Mouse (Mus musculus) ES-Bruce4 (cell line): ENCODE measurements around the gene Gm10190. TPM values are rescaled to one million over a fixed set of nuclear protein-coding genes. Genes with fewer than 3 reads are reported as not detected.
A peak's percentile ranks its signal among the peaks of the same experiment; 100 is the strongest.

Source experiments
- H3K27ac ChIP-seq: 2 replicates; pipeline ENCODE4 v1.5.1; 2012; ENCODE audit warnings: low read length, inconsistent platforms; ENCODE audit not compliant: insufficient read depth
- H3K27me3 ChIP-seq: 2 replicates; pipeline ENCODE4 v1.6.1; 2012; ENCODE audit warnings: mild to moderate bottlenecking, low read length, inconsistent platforms; ENCODE audit not compliant: control insufficient read depth, poor library complexity, insufficient read depth, severe bottlenecking
- H3K36me3 ChIP-seq: 2 replicates; pipeline ENCODE4 v1.6.1; 2012; ENCODE audit warnings: inconsistent platforms, mild to moderate bottlenecking, low read length, moderate library complexity; ENCODE audit not compliant: control insufficient read depth, poor library complexity, insufficient read depth, severe bottlenecking
- H3K4me1 ChIP-seq: one replicate; pipeline ENCODE4 v1.8.1; 2011; ENCODE audit warnings: low read length; ENCODE audit not compliant: control insufficient read depth, insufficient read depth
- H3K4me3 ChIP-seq: 2 replicates; pipeline ENCODE4 v1.5.1; 2011; ENCODE audit warnings: low read depth, mild to moderate bottlenecking, low read length
- H3K9ac ChIP-seq: 2 replicates; pipeline ENCODE4 v1.6.1; 2012; ENCODE audit warnings: low read depth, mild to moderate bottlenecking, inconsistent platforms; ENCODE audit not compliant: poor library complexity, severe bottlenecking
- H3K9me3 ChIP-seq: replicated peaks from 2 replicates; pipeline ENCODE4 v1.6.1; 2012; ENCODE audit warnings: mild to moderate bottlenecking, low read length, inconsistent platforms; ENCODE audit not compliant: control insufficient read depth, poor library complexity, insufficient read depth, severe bottlenecking
- CTCF ChIP-seq: IDR thresholded peaks from one replicate; pipeline ENCODE4 v1.8.1; 2011; ENCODE audit warnings: low read depth, low read length
- EP300 ChIP-seq: IDR thresholded peaks from 2 replicates; pipeline ENCODE4 v1.6.1; 2011; ENCODE audit warnings: low read depth, low read length; ENCODE audit not compliant: insufficient read depth
- POLR2A ChIP-seq: IDR thresholded peaks from one replicate; pipeline ENCODE4 v1.8.1; 2011; ENCODE audit warnings: low read length; ENCODE audit not compliant: insufficient read depth
- polyA plus RNA-seq: library from polyadenylated mRNA; stranded (reverse); fragments of >200 nt; gene quantifications from 2 replicates; pipeline ENCODE4 v1.2.4, GENCODE M21; 2011; ENCODE audit warnings: low read depth; ENCODE audit not compliant: missing spikeins, insufficient read depth, insufficient read length

Gm10190 gene
- polyA plus RNA-seq, 1 experiment: not detected

- no peak overlapping the region for H3K4me3 ChIP-seq
- no peak overlapping the region for H3K27ac ChIP-seq
- no peaks in the 10 kb centered on the region for H3K9me3 ChIP-seq
- H3K4me1 ChIP-seq: no peaks in the 10 kb centered on the region
- no peak overlapping the region for H3K9ac ChIP-seq
- peaks cover 2% of the 10 kb centered on the region; the same call in 1 of the 2 replicates for H3K27me3 ChIP-seq
- H3K36me3 ChIP-seq: no peaks in the 10 kb centered on the region
- TF ChIP-seq EP300 (no peak), POLR2A (no peak), CTCF (no peak)
Measured at GRCm38 (mm10) chr17:80367276-80367675, 6.1 kb downstream of the Gm10190 start.

GRCm38 (mm10) chr17:80360245-80360644, 13.1 kb downstream of the Gm10190 start:
- peaks cover 2% of the 10 kb centered on the region for H3K27me3 ChIP-seq
- H3K9ac ChIP-seq: no peak overlapping the region
- H3K9me3 ChIP-seq: no peaks in the 10 kb centered on the region
- no peak for TF ChIP-seq POLR2A
- no peak for TF ChIP-seq CTCF
- TF ChIP-seq EP300: no peak
- no peak overlapping the region for H3K4me3 ChIP-seq
- H3K4me1 ChIP-seq: no peaks in the 10 kb centered on the region
- H3K27ac ChIP-seq: no peak overlapping the region
- no peaks in the 10 kb centered on the region for H3K36me3 ChIP-seq

DNA sequence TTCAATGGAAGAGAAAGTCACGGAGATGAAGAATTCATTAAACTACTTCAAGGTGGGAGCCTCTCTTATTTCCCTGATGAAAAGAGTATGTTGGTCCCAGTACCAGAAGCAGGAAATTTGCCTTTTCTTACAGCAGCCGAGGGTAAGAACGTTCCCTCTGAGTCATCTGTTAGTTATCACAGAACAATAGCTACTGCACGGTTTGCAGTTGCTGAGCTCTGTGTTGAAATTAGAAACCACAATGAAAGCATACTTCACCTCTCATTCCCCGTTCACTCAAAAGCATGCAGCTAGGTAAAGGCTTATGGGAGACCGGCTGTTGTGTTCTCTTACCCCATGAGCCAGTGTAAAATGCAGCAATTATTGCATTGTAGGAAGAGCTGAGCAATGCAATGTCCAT, 26.1 kb downstream of the Gm10190 start:
- H3K36me3 ChIP-seq: no peaks in the 10 kb centered on the region
- no peaks in the 10 kb centered on the region; the same call in 1 of the 2 replicates for H3K9me3 ChIP-seq
- H3K27ac ChIP-seq: no peak overlapping the region
- TF ChIP-seq EP300 (no peak), CTCF (no peak), POLR2A (no peak)
- no peak overlapping the region for H3K4me3 ChIP-seq
- no peaks in the 10 kb centered on the region for H3K4me1 ChIP-seq
- no peaks in the 10 kb centered on the region for H3K27me3 ChIP-seq
- no peak overlapping the region for H3K9ac ChIP-seq

GRCm38 (mm10) chr17:80346591-80347125, 26.7 kb downstream of the Gm10190 start:
- H3K27ac ChIP-seq: no peak overlapping the region
- H3K9me3 ChIP-seq: no peaks in the 10 kb centered on the region; the same call in 1 of the 2 replicates
- no peaks in the 10 kb centered on the region for H3K36me3 ChIP-seq
- TF ChIP-seq POLR2A (no peak), CTCF (no peak), EP300 (no peak)
- H3K4me1 ChIP-seq: no peaks in the 10 kb centered on the region
- no peak overlapping the region for H3K9ac ChIP-seq
- H3K27me3 ChIP-seq: no peaks in the 10 kb centered on the region
- H3K4me3 ChIP-seq: no peak overlapping the region

- Histone ChIP-seq H3K9me3 (no peaks in the 10 kb centered on the region; the same call in 1 of the 2 replicates), H3K4me1 (no peaks in the 10 kb centered on the region), H3K9ac (no peak overlapping the region), H3K36me3 (no peaks in the 10 kb centered on the region), H3K4me3 (no peak overlapping the region), H3K27ac (no peak overlapping the region), H3K27me3 (no peaks in the 10 kb centered on the region)
- TF ChIP-seq CTCF: peak; percentile 57
- no peak for TF ChIP-seq EP300
Measured at GRCm38 (mm10) chr17:80345277-80345676, 28.1 kb downstream of the Gm10190 start.

GRCm38 (mm10) chr17:80332386-80332785, 41.0 kb downstream of the Gm10190 start:
- Histone ChIP-seq H3K9ac (no peak overlapping the region), H3K36me3 (no peaks in the 10 kb centered on the region), H3K4me3 (no peak overlapping the region), H3K27me3 (no peaks in the 10 kb centered on the region), H3K27ac (no peak overlapping the region), H3K9me3 (no peaks in the 10 kb centered on the region), H3K4me1 (no peaks in the 10 kb centered on the region)
- TF ChIP-seq POLR2A (no peak), CTCF (peak; percentile 57)
